Mouse (Mus musculus) intestine, embryonic 16.5 days (tissue): Measurements from ENCODE around the gene Tnfrsf14. TPM values are rescaled to one million over a fixed set of nuclear protein-coding genes. Genes with fewer than 3 reads are reported as not detected.

Experiments used
- ATAC-seq: fragments of 200-750 bp; cut with Nextera tagmentation; 2 replicates; pipeline ENCODE4 v1.8.0; 2017; ENCODE audit warnings: moderate TSS enrichment, moderate library complexity
- H3K27ac ChIP-seq: fragments of 300-500 bp; sonication (generic); 2 replicates; pipeline ENCODE4 v1.5.1; 2014; ENCODE audit warnings: mild to moderate bottlenecking, low read length
- H3K27me3 ChIP-seq: fragments of 300-500 bp; sonication (generic); replicated peaks from 2 replicates; pipeline ENCODE4 v1.6.1; 2014; ENCODE audit warnings: low read length, control low read depth, mixed read lengths; ENCODE audit not compliant: control insufficient read depth, insufficient read depth
- H3K36me3 ChIP-seq: fragments of 300-500 bp; sonication (generic); 2 replicates; pipeline ENCODE4 v1.6.1; 2014; ENCODE audit warnings: low read length, control low read depth; ENCODE audit not compliant: control insufficient read depth, insufficient read depth
- H3K4me1 ChIP-seq: fragments of 300-500 bp; sonication (generic); 2 replicates; pipeline ENCODE4 v1.6.1; 2014; ENCODE audit warnings: low read length, control low read depth, mixed read lengths; ENCODE audit not compliant: control insufficient read depth, insufficient read depth
- H3K4me2 ChIP-seq: fragments of 300-500 bp; sonication (generic); 2 replicates; pipeline ENCODE4 v1.6.1; 2014; ENCODE audit warnings: low read depth, low read length, control low read depth
- H3K4me3 ChIP-seq: fragments of 300-500 bp; sonication (generic); 2 replicates; pipeline ENCODE4 v1.5.1; 2014; ENCODE audit warnings: mild to moderate bottlenecking, low read length
- H3K9ac ChIP-seq: fragments of 300-500 bp; sonication (generic); 2 replicates; pipeline ENCODE4 v1.6.1; 2014; ENCODE audit warnings: low read depth, low read length
- H3K9me3 ChIP-seq: fragments of 300-500 bp; sonication (generic); 2 replicates; pipeline ENCODE4 v1.6.1; 2016; ENCODE audit warnings: low read length, control low read depth; ENCODE audit not compliant: control insufficient read depth
- WGBS: fragments of 180-500 bp; shearing (Covaris S2); extraction: QIAGEN DNeasy Blood & Tissue Kit; methylation state at CpG from one replicate; pipeline ENCODE4 v1.1.7; 2014; 5-methylcytosine and 5-hydroxymethylcytosine counted together
- polyA plus RNA-seq: library from polyadenylated mRNA; unstranded; fragments of >200 nt; fragmentation: Nextera tagmentation; extraction: Ambion mirVana; gene quantifications from 2 replicates; pipeline ENCODE4 v1.2.1, GENCODE M21; 2015

Tnfrsf14 gene
- polyA plus RNA-seq, 1 experiment from 2014 or later, result 3.5 TPM

GRCm38 (mm10) chr4:154925413-154925812 lies 3.0 kb downstream of the Tnfrsf14 start:
- Histone ChIP-seq H3K9me3 (no peaks in the 10 kb centered on the region), H3K4me2 (no peak overlapping the region), H3K4me1 (peaks cover 26% of the 10 kb centered on the region), H3K4me3 (no peak overlapping the region), H3K27me3 (no peaks in the 10 kb centered on the region), H3K9ac (no peak overlapping the region), H3K36me3 (peaks cover 3% of the 10 kb centered on the region; the same call in 1 of the 2 replicates), H3K27ac (no peak overlapping the region)
- no peak for ATAC-seq
- WGBS, result 53% methylated on average over 4 of the region's 4 CpGs

- WGBS, result 75% methylated on average over 5 of the region's 5 CpGs
- Histone ChIP-seq H3K9ac (no peak overlapping the region), H3K36me3 (peaks cover 3% of the 10 kb centered on the region; the same call in 1 of the 2 replicates), H3K4me3 (no peak overlapping the region), H3K27me3 (no peaks in the 10 kb centered on the region), H3K27ac (no peak overlapping the region), H3K4me2 (no peak overlapping the region), H3K9me3 (no peaks in the 10 kb centered on the region), H3K4me1 (peaks cover 19% of the 10 kb centered on the region)
- ATAC-seq, result no peak
These were observed 5.4 kb downstream of the Tnfrsf14 start for GRCm38 (mm10) chr4:154922931-154923330.

GRCm38 (mm10) chr4:154922291-154922690 lies 6.1 kb downstream of the Tnfrsf14 start:
- peaks cover 13% of the 10 kb centered on the region for H3K4me1 ChIP-seq
- no peak overlapping the region for H3K9ac ChIP-seq
- no peaks in the 10 kb centered on the region for H3K27me3 ChIP-seq
- peaks cover 3% of the 10 kb centered on the region; the same call in 1 of the 2 replicates for H3K36me3 ChIP-seq
- no peak overlapping the region for H3K4me3 ChIP-seq
- WGBS, result 84% methylated on average over 4 of the region's 4 CpGs
- H3K4me2 ChIP-seq, result no peak overlapping the region
- ATAC-seq, result no peak
- H3K9me3 ChIP-seq, result no peaks in the 10 kb centered on the region
- no peak overlapping the region for H3K27ac ChIP-seq

GRCm38 (mm10) chr4:154916662-154917061 lies 11.7 kb downstream of the Tnfrsf14 start:
- peak; percentile 14; the same call in 1 of the 2 replicates for ATAC-seq
- H3K4me1 ChIP-seq, result peaks cover 26% of the 10 kb centered on the region
- H3K36me3 ChIP-seq, result no peaks in the 10 kb centered on the region
- no peak overlapping the region for H3K9ac ChIP-seq
- no peak overlapping the region for H3K27ac ChIP-seq
- no peaks in the 10 kb centered on the region for H3K27me3 ChIP-seq
- no peak overlapping the region for H3K4me2 ChIP-seq
- no peaks in the 10 kb centered on the region for H3K9me3 ChIP-seq
- H3K4me3 ChIP-seq, result no peak overlapping the region
- WGBS, result 69% methylated on average over 4 of the region's 4 CpGs

- Histone ChIP-seq H3K27ac (no peak overlapping the region), H3K4me1 (peaks cover 39% of the 10 kb centered on the region), H3K4me2 (no peak overlapping the region), H3K27me3 (no peaks in the 10 kb centered on the region), H3K36me3 (no peaks in the 10 kb centered on the region), H3K9ac (no peak overlapping the region), H3K9me3 (no peaks in the 10 kb centered on the region), H3K4me3 (no peak overlapping the region)
- ATAC-seq, result no peak
- WGBS, result 79% methylated on average over 10 of the region's 10 CpGs
These were observed 13.1 kb downstream of the Tnfrsf14 start for GRCm38 (mm10) chr4:154915286-154915685.

- ATAC-seq, result peak; percentile 92
- 51% methylated on average over 3 of the region's 3 CpGs for WGBS
- H3K9me3 ChIP-seq, result no peaks in the 10 kb centered on the region
- H3K9ac ChIP-seq, result no peak overlapping the region
- no peak overlapping the region for H3K4me3 ChIP-seq
- H3K27me3 ChIP-seq, result no peaks in the 10 kb centered on the region
- H3K27ac ChIP-seq, result no peak overlapping the region
- H3K4me2 ChIP-seq, result no peak overlapping the region
- no peaks in the 10 kb centered on the region for H3K36me3 ChIP-seq
- H3K4me1 ChIP-seq, result peaks cover 39% of the 10 kb centered on the region
These were observed 13.7 kb downstream of the Tnfrsf14 start for GRCm38 (mm10) chr4:154914707-154915106.

- ATAC-seq, result peak; percentile 2
- Histone ChIP-seq H3K4me1 (peaks cover 39% of the 10 kb centered on the region), H3K9me3 (no peaks in the 10 kb centered on the region), H3K27me3 (no peaks in the 10 kb centered on the region), H3K4me2 (no peak overlapping the region), H3K9ac (no peak overlapping the region), H3K36me3 (no peaks in the 10 kb centered on the region), H3K27ac (no peak overlapping the region), H3K4me3 (no peak overlapping the region)
- WGBS, result 91% methylated on average over 4 of the region's 4 CpGs
These were observed 14.1 kb downstream of the Tnfrsf14 start for GRCm38 (mm10) chr4:154914252-154914651.

- 81% methylated on average over 3 of the region's 3 CpGs for WGBS
- H3K9ac ChIP-seq, result no peak overlapping the region
- peaks cover 39% of the 10 kb centered on the region for H3K4me1 ChIP-seq
- H3K4me3 ChIP-seq, result no peak overlapping the region
- ATAC-seq, result no peak
- no peaks in the 10 kb centered on the region for H3K9me3 ChIP-seq
- no peaks in the 10 kb centered on the region for H3K36me3 ChIP-seq
- H3K27ac ChIP-seq, result no peak overlapping the region
- H3K4me2 ChIP-seq, result no peak overlapping the region
- no peaks in the 10 kb centered on the region for H3K27me3 ChIP-seq
These were observed 14.5 kb downstream of the Tnfrsf14 start for GRCm38 (mm10) chr4:154913845-154914244.

- Histone ChIP-seq H3K36me3 (no peaks in the 10 kb centered on the region), H3K27ac (peak overlapping the region; percentile 6), H3K9me3 (no peaks in the 10 kb centered on the region), H3K27me3 (no peaks in the 10 kb centered on the region), H3K4me1 (peaks cover 45% of the 10 kb centered on the region), H3K4me2 (no peak overlapping the region), H3K4me3 (no peak overlapping the region), H3K9ac (no peak overlapping the region)
- 46% methylated on average over 2 of the region's 2 CpGs for WGBS
- peak; percentile 42 for ATAC-seq
These were observed 16.7 kb downstream of the Tnfrsf14 start for GRCm38 (mm10) chr4:154911644-154912043.
